Mouse (Mus musculus): ENCODE data around the gene Olfr1196.

- TF ChIP-seq ZC3H11A (IDR thresholded peaks at IDR 0.05; ENCODE audit: borderline replicate concordance, low read depth, low read length): no peak
- no peak for TF ChIP-seq HCFC1 (IDR thresholded peaks at IDR 0.05; ENCODE audit: borderline replicate concordance, insufficient read depth, low read length)
- no peak for TF ChIP-seq CHD2 (IDR thresholded peaks at IDR 0.05; ENCODE audit: low read depth, low read length)
- TF ChIP-seq MAFK (IDR thresholded peaks at IDR 0.05; ENCODE audit: insufficient read depth, low read depth, low read length): no peak
Measured at GRCm38 (mm10) chr2:88751270-88751669, 46.9 kb upstream of the Olfr1196 start, which contains the start of gene Olfr1198.

All from ES-E14 (cell line).